ENCODE assay signal across 23 mouse cellular contexts in the genomic region with DNA sequence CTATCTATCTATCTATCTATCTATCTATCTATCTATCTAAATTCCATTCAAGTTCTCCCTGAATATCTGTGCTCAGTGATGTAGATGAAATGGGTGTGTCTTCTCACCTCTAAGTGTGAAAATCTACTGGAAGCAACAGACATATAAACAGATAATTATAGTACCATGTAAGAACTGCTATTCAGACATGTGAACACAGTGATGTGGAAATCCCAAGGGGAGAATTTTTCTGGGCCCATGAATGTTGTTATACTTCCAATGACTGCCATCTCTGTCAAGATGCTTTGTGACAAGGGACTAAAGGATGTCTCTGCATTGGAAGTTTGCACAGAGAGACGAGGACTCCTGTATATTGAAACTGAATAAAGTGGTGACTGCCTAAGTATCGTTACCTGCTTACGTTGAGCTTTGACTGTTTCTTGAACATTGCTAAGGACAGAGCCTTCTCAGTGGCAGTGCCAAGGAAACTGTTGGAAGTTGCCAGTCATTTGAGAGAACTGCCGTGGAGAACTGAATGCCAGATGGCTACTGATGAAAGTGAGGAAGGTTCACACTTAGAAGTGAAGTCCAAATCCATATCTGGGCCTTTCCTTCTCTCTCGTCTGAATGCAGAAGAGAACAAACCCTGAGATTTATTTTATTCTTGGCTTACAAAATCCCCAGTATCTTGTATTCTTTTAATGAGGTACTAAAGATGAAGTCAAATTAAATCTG.
A peak's percentile ranks its signal among the peaks of the same experiment; 100 is the strongest.
DNase-seq lines count a peak whose midpoint lies in the region; ATAC-seq lines count a peak whose summit lies in the region.
"Had no signal": no experiment of that assay in that cellular context is flagged by ENCODE, and none has a peak within 500 bp of the region (broad histone marks: within the 10 kb centered on the region; RNA-seq: fewer than 3 reads in every experiment).

No protein-coding gene starts in this region.

- peak; percentile 89 for ATAC-seq in frontal cortex, adult (ENCODE audit: low TSS enrichment)
- ATAC-seq: activated CD4-positive, CD25-positive, alpha-beta regulatory T cell, adult 4 months; forebrain, embryonic 16.5 days; intestine, postnatal 0 days had no signal

- peak; percentile 19 to 36 for DNase-seq in cerebellum, postnatal 10 days
- DNase-seq in cerebellum, adult 8-10 months = no peak
- DNase-seq in frontal cortex, postnatal 10 days (ENCODE audit: low spot score in 2 of 2) = no peak
- peak; percentile 40 for DNase-seq in heart, adult 11 months
- DNase-seq in heart, embryonic 10.5 days (ENCODE audit: low spot score) = no peak
- peak; percentile 55 for DNase-seq in brain, adult 2 months (ENCODE audit: low read depth, low spot score)
- DNase-seq in ovary, postnatal 10 days (ENCODE audit: low spot score) = no peak
- DNase-seq: adrenal gland, adult 8-10 months; adrenal gland, postnatal 25 days; cerebellum, adult 11 months; cerebellum, adult 2 months; gastrocnemius, postnatal 14 days; heart, adult 18-20 months; heart, postnatal 14 days; heart, postnatal 4 days; kidney, adult 2 months had no signal

- H3K4me1 ChIP-seq in heart, embryonic 10.5 days = peaks cover 15% of the 10 kb centered on the region; the same call in 1 of the 2 replicates

- no peak overlapping the region for H3K4me3 ChIP-seq in heart, embryonic 10.5 days
- H3K4me3 ChIP-seq: forebrain, embryonic 10.5 days; heart, embryonic 13.5 days had no signal

- no peaks in the 10 kb centered on the region for H3K9me3 ChIP-seq in heart, embryonic 10.5 days
- H3K9me3 ChIP-seq: heart, embryonic 13.5 days had no signal

- 78% methylated on average over 5 of the region's 5 CpGs for WGBS in heart, embryonic 10.5 days

- no peak overlapping the region for H3K27ac ChIP-seq in heart, embryonic 10.5 days
- H3K27ac ChIP-seq: forebrain, embryonic 10.5 days; heart, embryonic 13.5 days; hindbrain, embryonic 14.5 days had no signal

- no peaks in the 10 kb centered on the region for H3K36me3 ChIP-seq in heart, embryonic 10.5 days
- H3K36me3 ChIP-seq: forebrain, embryonic 10.5 days; heart, embryonic 13.5 days had no signal

- no peaks in the 10 kb centered on the region for H3K27me3 ChIP-seq in heart, embryonic 10.5 days (ENCODE audit: insufficient read depth, poor library complexity, severe bottlenecking)
- H3K27me3 ChIP-seq: heart, embryonic 13.5 days had no signal

Comparison
In these comparisons a context has a peak if more than half of its experiments do, and no peak if none do; other contexts are left out.
1. DNase-seq: peak in cerebellum, postnatal 10 days (2 of 2), heart, adult 11 months (single experiment) and brain, adult 2 months (single experiment); none in cerebellum, adult 8-10 months (single experiment), frontal cortex, postnatal 10 days (0 of 2), heart, embryonic 10.5 days (single experiment) and ovary, postnatal 10 days (single experiment).